Mouse (Mus musculus) lung, postnatal 0 days (tissue): ENCODE measurements at regions not wholly inside any gene's neighbourhood (a gene's known extent, or its start where the extent isn't known, plus 50 kb on each side); places are given as distances from the start of the nearest gene placed in this dataset.

Source experiments
- CTCF ChIP-seq: IDR thresholded peaks from 2 replicates; pipeline ENCODE4 v1.5.1; 2016; ENCODE audit warnings: antibody characterized with exemption, mild to moderate bottlenecking
- EP300 ChIP-seq: IDR thresholded peaks from 2 replicates; pipeline ENCODE4 v1.6.1; 2016; ENCODE audit warnings: antibody characterized with exemption, mild to moderate bottlenecking, control low read depth

- TF ChIP-seq CTCF: no peak; the same call in 1 of the 2 replicates
- peak; percentile 39; the same call in 1 of the 2 replicates for TF ChIP-seq EP300
These were observed 66.6 kb upstream of the Chd2 start for GRCm38 (mm10) chr7:73608070-73608803.
